Mouse (Mus musculus): ENCODE results near the gene Chrd.

GRCm38 (mm10) chr16:20694781-20695180, 38.1 kb upstream of the Chrd start:
- TF ChIP-seq CTCF (conservative IDR thresholded peaks at IDR 0.05; ENCODE audit: insufficient read depth, insufficient read length, low read depth, low read length) (no peak), POLR2A (IDR thresholded peaks at IDR 0.05; ENCODE audit: low read depth, low read length) (no peak)

All from kidney, adult 2 months (tissue).